Mouse (Mus musculus): ENCODE data around the gene Zc3h14.

Gene Zc3h14

GRCm38 (mm10) chr12:98737801-98738350, 8.9 kb upstream of the Zc3h14 start:
- no peak for DNase-seq (ENCODE audit: extremely low spot score)

DNA sequence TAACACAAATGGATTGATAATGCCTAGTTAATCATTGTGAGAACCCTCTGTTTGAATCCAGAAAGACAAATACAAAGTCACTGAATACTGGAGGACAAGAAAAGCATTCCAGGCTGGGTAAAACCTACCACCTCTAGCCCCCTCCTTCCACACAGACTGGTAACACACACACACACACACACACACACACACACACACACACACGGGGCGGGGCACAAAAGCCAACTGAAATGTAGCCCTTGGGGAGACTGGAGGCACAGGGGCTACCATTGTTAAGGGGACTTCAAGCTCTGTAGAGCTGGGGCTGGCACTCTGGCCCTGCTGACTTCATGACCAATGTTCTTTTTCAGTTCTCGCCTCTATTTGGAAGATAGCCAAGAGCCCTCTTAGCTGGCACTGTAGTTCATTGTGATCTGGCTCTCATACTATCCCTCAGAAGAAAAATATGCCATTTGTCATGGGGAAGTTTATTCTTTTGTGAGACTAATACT, 5.7 kb upstream of the Zc3h14 start:
- no peak for DNase-seq (ENCODE audit: extremely low spot score)

- no peak for DNase-seq (ENCODE audit: extremely low spot score)
Measured at GRCm38 (mm10) chr12:98745626-98746025, 1.1 kb upstream of the Zc3h14 start.

GRCm38 (mm10) chr12:98746131-98746530, 633 bp upstream of the Zc3h14 start:
- peak; percentile 53 for DNase-seq (ENCODE audit: extremely low spot score)

GRCm38 (mm10) chr12:98747380-98747753, 603 bp downstream of the Zc3h14 start:
- DNase-seq (ENCODE audit: extremely low spot score) = no peak

- DNase-seq (ENCODE audit: extremely low spot score) = no peak
Measured at GRCm38 (mm10) chr12:98757636-98758035, 10.9 kb downstream of the Zc3h14 start.

DNA sequence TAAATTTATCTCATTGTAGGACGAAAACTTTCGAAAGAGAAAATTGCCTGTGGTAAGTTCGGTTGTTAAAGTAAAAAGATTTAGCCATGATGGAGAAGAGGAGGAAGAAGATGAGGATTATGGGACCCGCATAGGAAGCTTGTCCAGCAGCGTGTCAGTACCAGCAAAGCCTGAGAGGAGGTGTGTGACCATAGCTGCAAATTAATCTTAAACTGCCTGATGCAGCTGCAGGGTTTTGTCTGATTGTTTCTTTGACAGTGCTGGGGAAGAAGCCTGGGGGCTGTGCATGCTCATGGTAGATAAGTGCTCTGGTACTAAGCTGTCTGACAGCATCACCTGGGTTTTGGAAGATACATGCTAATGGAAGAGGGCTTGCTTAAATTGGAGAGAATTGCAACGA, 12.9 kb downstream of the Zc3h14 start:
- DNase-seq (ENCODE audit: extremely low spot score) = no peak

DNA sequence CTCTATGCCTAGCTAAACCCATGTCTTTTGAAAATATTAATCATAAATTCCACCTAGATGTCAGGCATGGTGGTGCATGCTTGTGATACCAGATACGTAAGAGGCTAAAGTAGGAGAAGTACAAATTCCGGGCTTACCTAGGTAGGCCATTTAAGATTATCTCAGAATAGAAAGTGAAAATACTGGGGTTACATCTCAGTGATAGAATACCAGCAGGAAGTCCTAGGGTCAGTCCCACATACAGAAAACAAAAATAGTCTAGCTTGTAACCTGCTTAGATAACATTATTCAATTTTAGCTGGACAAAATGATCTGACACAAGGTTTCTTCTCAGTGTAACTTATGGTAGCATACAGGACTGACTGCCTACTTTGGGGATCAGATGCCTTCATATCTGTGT, 19.5 kb downstream of the Zc3h14 start:
- DNase-seq (ENCODE audit: extremely low spot score) = no peak

DNA sequence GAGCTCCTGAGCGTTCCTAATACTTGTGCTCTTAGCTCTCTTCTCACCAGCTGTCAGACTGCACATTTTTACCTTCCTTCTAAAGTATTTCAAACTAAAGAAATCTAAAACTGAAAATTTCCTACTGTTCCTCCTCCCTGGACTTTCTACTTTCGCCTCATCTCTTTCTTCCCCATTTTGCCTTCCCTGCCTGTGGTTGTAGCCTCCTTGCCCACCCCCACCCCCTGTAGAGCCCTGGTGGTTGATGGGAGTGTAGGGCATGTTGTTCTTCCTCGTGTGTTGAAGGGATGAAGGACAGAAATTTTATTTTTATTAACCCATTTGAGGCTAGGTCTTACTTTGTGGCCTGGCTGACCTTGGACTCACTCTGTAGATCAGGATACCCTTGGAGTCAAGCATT, 30.7 kb downstream of the Zc3h14 start:
- no peak for DNase-seq (ENCODE audit: extremely low spot score)

GRCm38 (mm10) chr12:98779148-98779547, 32.4 kb downstream of the Zc3h14 start:
- no peak for DNase-seq (ENCODE audit: extremely low spot score)

DNA sequence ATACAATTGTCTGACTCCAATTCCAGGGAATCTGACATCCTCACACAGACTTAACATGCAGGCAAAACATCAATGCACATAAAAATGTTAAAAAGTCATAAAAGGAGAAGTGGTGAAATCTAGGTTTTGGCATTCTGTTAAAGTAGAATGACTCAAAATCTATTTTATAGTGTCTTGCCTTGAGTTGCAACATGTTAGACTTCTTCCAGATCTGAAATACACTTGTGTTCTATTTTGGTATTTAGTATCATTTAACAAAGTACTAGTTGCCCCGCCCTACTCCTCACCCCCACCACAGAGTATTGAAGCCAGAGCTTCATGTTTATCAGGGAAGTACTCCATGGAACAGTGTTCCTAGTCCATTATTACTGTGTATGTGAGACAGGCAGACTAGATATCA, 37.5 kb downstream of the Zc3h14 start:
- no peak for DNase-seq (ENCODE audit: extremely low spot score)

DNA sequence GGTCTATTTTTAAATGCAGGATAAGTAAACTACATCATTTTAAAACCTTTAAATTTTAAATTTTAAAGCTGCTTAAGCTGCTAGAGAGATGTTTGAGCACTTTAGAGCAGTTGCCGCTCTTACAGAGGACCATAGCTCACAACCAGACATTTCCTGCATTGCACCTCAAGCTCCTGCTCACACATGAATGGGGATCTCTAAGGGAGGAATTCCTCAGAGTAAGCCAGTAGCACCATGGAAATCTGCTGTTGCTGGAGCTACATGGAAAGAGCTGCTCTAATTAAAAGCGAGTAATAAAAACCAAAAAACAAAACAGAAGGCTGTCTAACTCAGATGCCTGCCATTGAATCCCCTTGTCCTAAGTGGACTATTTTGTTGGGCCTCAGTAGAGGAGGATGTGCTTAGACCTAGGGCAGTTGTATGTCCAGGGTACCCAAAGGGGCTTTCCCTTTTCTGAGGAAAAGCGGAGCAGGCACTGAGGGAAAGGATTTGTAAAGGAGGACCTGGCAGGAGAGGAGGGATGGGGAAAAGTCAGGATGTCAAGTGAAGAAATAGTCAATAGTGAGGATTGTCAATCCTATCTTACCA, 49.1 kb downstream of the Zc3h14 start:
- no peak for DNase-seq (ENCODE audit: extremely low spot score)

GRCm38 (mm10) chr12:98800334-98800733, 53.6 kb downstream of the Zc3h14 start:
- no peak for DNase-seq (ENCODE audit: extremely low spot score)

- DNase-seq (ENCODE audit: extremely low spot score) = no peak
Measured at GRCm38 (mm10) chr12:98802245-98802644, 55.5 kb downstream of the Zc3h14 start.

- no peak for DNase-seq (ENCODE audit: extremely low spot score)
Measured at GRCm38 (mm10) chr12:98804078-98804748, 57.4 kb downstream of the Zc3h14 start.

DNA sequence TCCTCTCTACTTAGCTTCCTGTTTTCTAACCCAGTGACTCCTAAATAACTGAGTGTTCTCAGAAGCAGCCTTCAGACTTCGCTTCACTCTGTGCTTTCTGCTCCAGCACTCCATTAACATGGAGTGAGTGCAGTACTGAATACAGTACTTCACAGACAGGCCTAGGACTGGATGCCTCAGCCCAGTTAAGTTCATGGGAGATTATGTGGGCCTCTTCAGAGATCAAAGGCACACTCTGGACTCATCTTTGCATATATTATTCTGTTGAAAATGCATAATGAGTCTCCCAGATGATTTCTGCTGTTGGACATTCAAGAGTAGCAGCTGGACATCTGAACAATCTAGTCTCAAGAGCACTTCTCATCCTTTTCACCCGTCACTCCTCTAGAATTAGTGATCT, 74.0 kb downstream of the Zc3h14 start:
- DNase-seq (ENCODE audit: extremely low spot score) = no peak

- no peak for DNase-seq (ENCODE audit: extremely low spot score)
Measured at GRCm38 (mm10) chr12:98831122-98831521, 84.4 kb downstream of the Zc3h14 start.

DNA sequence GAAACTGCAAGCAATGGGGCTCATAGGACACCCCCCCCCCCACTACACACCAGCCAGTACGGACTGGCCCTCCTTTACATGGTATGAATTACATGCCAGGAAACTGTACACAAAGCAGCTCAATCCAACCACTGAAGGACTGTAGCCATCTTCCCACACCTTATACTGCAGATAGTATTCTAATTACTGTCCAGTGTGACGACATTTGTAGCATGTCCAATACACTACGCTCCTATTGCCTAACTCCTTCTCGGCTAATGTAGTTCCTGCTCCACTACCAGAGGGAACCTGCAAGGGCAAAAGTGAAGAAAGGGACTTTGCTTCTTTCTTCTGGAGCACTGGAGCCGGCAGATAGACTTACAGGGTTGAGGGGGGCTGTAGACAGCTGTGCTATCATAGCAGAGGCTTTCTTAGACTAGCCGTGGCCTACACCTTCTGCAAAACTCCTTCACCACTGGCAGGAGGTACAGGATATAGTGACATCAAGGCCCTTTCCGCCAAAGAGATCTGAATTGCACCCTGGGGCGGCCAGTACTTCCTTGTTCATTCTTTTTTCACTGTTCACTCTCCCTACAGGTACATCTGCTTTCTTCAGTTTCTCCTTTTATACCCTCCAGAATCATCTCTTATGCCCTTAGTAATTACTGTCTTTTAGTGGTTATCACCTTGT, 86.3 kb downstream of the Zc3h14 start:
- DNase-seq (ENCODE audit: extremely low spot score) = no peak

GRCm38 (mm10) chr12:98833901-98834300, 87.1 kb downstream of the Zc3h14 start:
- DNase-seq (ENCODE audit: extremely low spot score) = no peak

GRCm38 (mm10) chr12:98834879-98835278, 88.1 kb downstream of the Zc3h14 start:
- no peak for DNase-seq (ENCODE audit: extremely low spot score)

DNA sequence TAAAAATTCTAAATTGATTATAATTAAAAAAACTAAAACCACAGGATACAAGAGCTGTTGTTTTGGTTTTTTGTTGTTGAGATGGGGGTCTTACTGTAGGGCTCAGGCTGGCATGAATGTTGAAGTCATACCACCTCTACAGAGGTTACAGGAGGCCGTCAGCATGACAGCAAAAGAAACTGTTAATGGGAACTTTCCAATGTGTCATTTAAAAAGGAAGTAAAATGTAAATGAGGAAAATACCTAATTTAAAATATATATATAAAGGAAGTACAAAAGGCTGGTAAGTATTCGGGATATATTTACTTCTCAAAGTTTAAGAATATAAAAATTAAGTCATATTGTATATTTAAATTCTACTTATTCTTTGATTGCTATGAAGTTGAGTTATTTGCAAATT, 88.7 kb downstream of the Zc3h14 start:
- no peak for DNase-seq (ENCODE audit: extremely low spot score)

All from embryo, embryonic 9.5 days (tissue).